Mouse (Mus musculus) CH12.LX (cell line): ENCODE data around the gene Hist1h2bf. TPM values are rescaled to one million over a fixed set of nuclear protein-coding genes. Genes with fewer than 3 reads are reported as not detected.

Experiments used
- DNase-seq: peaks from one replicate; pipeline ENCODE4 v3.0.0-alpha.2; 2013; ENCODE audit errors: extremely low read depth
- H3K27ac ChIP-seq: 2 replicates; pipeline ENCODE4 v1.5.1; 2012; ENCODE audit warnings: low read depth, mild to moderate bottlenecking, control low read depth, moderate library complexity; ENCODE audit not compliant: insufficient read depth
- H3K27me3 ChIP-seq: replicated peaks from 2 replicates; pipeline ENCODE3; 2012; ENCODE audit warnings: inconsistent platforms
- H3K36me3 ChIP-seq, 2 experiments: replicated peaks in 1 of 2; 2 replicates each; pipeline versions ENCODE3 to v1.6.1; 2012; ENCODE audit warnings: inconsistent platforms in 1 of 2, low read length in 1 of 2, mild to moderate bottlenecking in 1 of 2, mixed read lengths in 1 of 2, moderate library complexity in 1 of 2; ENCODE audit not compliant: control insufficient read depth in 1 of 2, insufficient read depth in 1 of 2
- H3K4me1 ChIP-seq, 2 experiments: 2 replicates each; pipeline ENCODE4 v1.6.1; 2012; ENCODE audit warnings: inconsistent platforms in 1 of 2, moderate library complexity in 1 of 2; ENCODE audit not compliant: insufficient read depth in 2 of 2, control insufficient read depth in 1 of 2
- H3K4me2 ChIP-seq: 2 replicates; pipeline ENCODE4 v1.6.1; 2012; ENCODE audit warnings: low read depth, mild to moderate bottlenecking, control low read depth; ENCODE audit not compliant: poor library complexity, insufficient read depth, severe bottlenecking
- H3K4me3 ChIP-seq, 3 experiments: fragments of 150-350 bp in 1 of 3; sonication (generic) in 1 of 3; replicated peaks in 1 of 3; 2 replicates each; pipeline versions ENCODE3 to v1.5.1; 2011 to 2012; ENCODE audit warnings: low read depth in 2 of 3, low read length in 2 of 3, mild to moderate bottlenecking in 2 of 3, moderate library complexity in 2 of 3, control low read depth in 1 of 3, improper control_type of control experiment in 1 of 3, inconsistent platforms in 1 of 3, mixed read lengths in 1 of 3; ENCODE audit not compliant: poor library complexity in 1 of 3
- H3K79me2 ChIP-seq: replicated peaks from 2 replicates; pipeline ENCODE4 v1.6.1; 2012; ENCODE audit warnings: mild to moderate bottlenecking, moderate library complexity; ENCODE audit not compliant: control insufficient read depth, poor library complexity, insufficient read depth, severe bottlenecking; ENCODE audit errors: extremely low read depth
- H3K9ac ChIP-seq: 2 replicates; pipeline ENCODE4 v1.6.1; 2012; ENCODE audit warnings: low read depth, mild to moderate bottlenecking, control low read depth, moderate library complexity; ENCODE audit not compliant: insufficient read depth
- H3K9me3 ChIP-seq: replicated peaks from 2 replicates; pipeline ENCODE3; 2012; ENCODE audit warnings: low read length, inconsistent platforms, mixed read lengths
- CHD2 ChIP-seq: IDR thresholded peaks from 2 replicates; pipeline ENCODE4 v1.6.1; 2011; ENCODE audit warnings: low read length, improper control_type of control experiment
- E2F4 ChIP-seq: IDR thresholded peaks from 2 replicates; pipeline ENCODE4 v1.6.1; 2011; ENCODE audit warnings: low read depth, low read length, improper control_type of control experiment; ENCODE audit not compliant: insufficient replicate concordance
- ELF1 ChIP-seq: IDR thresholded peaks from 2 replicates; pipeline ENCODE4 v1.6.1; 2014; ENCODE audit warnings: low read depth, mild to moderate bottlenecking, inconsistent platforms, low read length, improper control_type of control experiment
- EP300 ChIP-seq: IDR thresholded peaks from 2 replicates; pipeline ENCODE4 v1.6.1; 2011; ENCODE audit warnings: low read length, improper control_type of control experiment
- HCFC1 ChIP-seq: IDR thresholded peaks from 2 replicates; pipeline ENCODE4 v1.6.1; 2012; ENCODE audit warnings: low read depth, mild to moderate bottlenecking, inconsistent platforms, low read length, improper control_type of control experiment
- MAFK ChIP-seq: IDR thresholded peaks from 2 replicates; pipeline ENCODE4 v1.6.1; 2011; ENCODE audit warnings: low read length, improper control_type of control experiment; ENCODE audit not compliant: insufficient replicate concordance
- MAX ChIP-seq: IDR thresholded peaks from 2 replicates; pipeline ENCODE4 v1.6.1; 2011; ENCODE audit warnings: low read length, improper control_type of control experiment
- MAZ ChIP-seq: IDR thresholded peaks from 2 replicates; pipeline ENCODE4 v1.6.1; 2012; ENCODE audit warnings: low read depth, mild to moderate bottlenecking, inconsistent platforms, low read length, improper control_type of control experiment, moderate library complexity
- MEF2A ChIP-seq: IDR thresholded peaks from 2 replicates; pipeline ENCODE4 v1.6.1; 2014; ENCODE audit warnings: low read depth, mild to moderate bottlenecking, inconsistent platforms, low read length, improper control_type of control experiment, borderline replicate concordance
- MXI1 ChIP-seq: IDR thresholded peaks from 2 replicates; pipeline ENCODE4 v1.6.1; 2011; ENCODE audit warnings: mild to moderate bottlenecking, low read depth, low read length, improper control_type of control experiment
- MYC ChIP-seq: IDR thresholded peaks from 2 replicates; pipeline ENCODE4 v1.6.1; 2011; ENCODE audit warnings: low read depth, mild to moderate bottlenecking, improper control_type of control experiment, low read length
- NELFE ChIP-seq: IDR thresholded peaks from 2 replicates; pipeline ENCODE4 v1.6.1; 2011; ENCODE audit warnings: low read depth, low read length, improper control_type of control experiment
- RCOR1 ChIP-seq: conservative IDR thresholded peaks from 2 replicates; pipeline ENCODE4 v1.6.1; 2012; ENCODE audit warnings: low read depth, mild to moderate bottlenecking, inconsistent platforms, low read length, improper control_type of control experiment
- SIN3A ChIP-seq: IDR thresholded peaks from 2 replicates; pipeline ENCODE4 v1.6.1; 2012; ENCODE audit warnings: low read length, improper control_type of control experiment, inconsistent platforms
- TBP ChIP-seq: conservative IDR thresholded peaks from 2 replicates; pipeline ENCODE4 v1.6.1; 2011; ENCODE audit warnings: low read depth, low read length, improper control_type of control experiment
- TCF12 ChIP-seq: IDR thresholded peaks from 2 replicates; pipeline ENCODE4 v1.6.1; 2014; ENCODE audit warnings: low read depth, mild to moderate bottlenecking, inconsistent platforms, low read length, improper control_type of control experiment
- ZMIZ1 ChIP-seq: IDR thresholded peaks from 2 replicates; pipeline ENCODE4 v1.6.1; 2012; ENCODE audit warnings: low read depth, mild to moderate bottlenecking, inconsistent platforms, low read length, improper control_type of control experiment
- dilution Hi-C: fragments of 300-500 bp; cut with MboI; formaldehyde crosslinking; loops from 2 replicates; pipeline ENCODE4 v1.14.3; 2020; ENCODE audit warnings: low sequenced_read_pairs; ENCODE audit not compliant: extremely low pct_unique_long_range_greater_than_20kb, extremely low pct_ligation_motif_present
- in situ Hi-C: fragments of 300-500 bp; cut with MboI; formaldehyde crosslinking; loops from 3 replicates; pipeline ENCODE4 v1.14.3; 2019; ENCODE audit warnings: low sequenced_read_pairs, low pct_ligation_motif_present, low pct_unique_long_range_greater_than_20kb, mixed read lengths
- polyA plus RNA-seq: library from polyadenylated mRNA; unstranded; fragments of >175 nt; gene quantifications from 2 replicates; pipeline ENCODE4 v1.2.1, GENCODE M21; 2012; ENCODE audit warnings: low read depth; ENCODE audit not compliant: insufficient read length
- total RNA-seq, 2 experiments: library from RNA; depleted of rRNA; stranded (reverse); fragments of 300-350 nt in 1 of 2; fragments of >200 nt in 1 of 2; gene quantifications; 2 replicates each; pipeline ENCODE4 v1.2.3; 2012 to 2014

The Hist1h2bf gene
- total and polyA plus RNA-seq, 3 experiments, result 1.7 to 1,243 (median 50.8) TPM

- dilution Hi-C loops, result no loop called here
- in situ Hi-C loops, result loop anchor here (5.0 kb wide), 1 partner anchor 159 kb away; no protein-coding TSS in a partner anchor
- Histone ChIP-seq H3K27me3 (no peaks in the 10 kb centered on the region), H3K4me2 (peak overlapping the region; percentile 51), H3K27ac (no peak overlapping the region), H3K4me3 (no peak overlapping the region), H3K4me1 (peaks cover 0 to 45% of the 10 kb centered on the region in 2 experiments; a peak in 3 of 4 replicates), H3K36me3 (no peaks in the 10 kb centered on the region), H3K9me3 (no peaks in the 10 kb centered on the region), H3K79me2 (no peaks in the 10 kb centered on the region), H3K9ac (peak overlapping the region; percentile 40; the same call in 1 of the 2 replicates)
- no peak for DNase-seq
- TF ChIP-seq SIN3A (peak; percentile 35; the same call in 1 of the 2 replicates), ELF1 (peak; percentile 76), MYC (no peak), MAFK (peak; percentile 34; the same call in 1 of the 2 replicates), HCFC1 (peak; percentile 33; the same call in 1 of the 2 replicates), TBP (0 out of 2 replicates have a peak, but pooled peaks have one; percentile 23), MXI1 (no peak), E2F4 (0 out of 2 replicates have a peak, but pooled peaks have one; percentile 60), ZMIZ1 (no peak), NELFE (peak; percentile 51; the same call in 1 of the 2 replicates), EP300 (peak; percentile 38; the same call in 1 of the 2 replicates), RCOR1 (0 out of 2 replicates have a peak, but pooled peaks have one; percentile 32), MAX (no peak; the same call in 1 of the 2 replicates), MAZ (no peak), MEF2A (no peak), TCF12 (peak; percentile 46; the same call in 1 of the 2 replicates)
Observed at GRCm38 (mm10) chr13:23591206-23591605, 17.2 kb upstream of the Hist1h2bf start.

- Histone ChIP-seq H3K4me2 (peak overlapping the region; percentile 97), H3K79me2 (no peaks in the 10 kb centered on the region), H3K9me3 (no peaks in the 10 kb centered on the region), H3K27ac (peak overlapping the region; percentile 74; the same call in 1 of the 2 replicates), H3K4me3 (no peak overlapping the region), H3K36me3 (no peaks in the 10 kb centered on the region), H3K4me1 (peaks cover 3 to 51% of the 10 kb centered on the region in 2 experiments), H3K27me3 (no peaks in the 10 kb centered on the region), H3K9ac (peak overlapping the region; percentile 94)
- peak; percentile 81 for TF ChIP-seq CHD2
- no peak for TF ChIP-seq ZMIZ1
- TF ChIP-seq ELF1, result no peak
- dilution Hi-C loops (no loop called here), in situ Hi-C loops (no loop called here)
- DNase-seq, result peak; percentile 42
Observed at GRCm38 (mm10) chr13:23586940-23587225, 12.9 kb upstream of the Hist1h2bf start.
